Mouse (Mus musculus) layer of hippocampus, adult 9-10 months (tissue): Measurements from ENCODE around the gene Anp32a.

ENCODE experiments used
- DNase-seq: peaks from one replicate; pipeline ENCODE4 v3.0.0; 2022; ENCODE audit warnings: low spot score

The Anp32a gene

GRCm38 (mm10) chr9:62369172-62369571 is 28.1 kb downstream of the Anp32a start:
- no peak for DNase-seq

DNA sequence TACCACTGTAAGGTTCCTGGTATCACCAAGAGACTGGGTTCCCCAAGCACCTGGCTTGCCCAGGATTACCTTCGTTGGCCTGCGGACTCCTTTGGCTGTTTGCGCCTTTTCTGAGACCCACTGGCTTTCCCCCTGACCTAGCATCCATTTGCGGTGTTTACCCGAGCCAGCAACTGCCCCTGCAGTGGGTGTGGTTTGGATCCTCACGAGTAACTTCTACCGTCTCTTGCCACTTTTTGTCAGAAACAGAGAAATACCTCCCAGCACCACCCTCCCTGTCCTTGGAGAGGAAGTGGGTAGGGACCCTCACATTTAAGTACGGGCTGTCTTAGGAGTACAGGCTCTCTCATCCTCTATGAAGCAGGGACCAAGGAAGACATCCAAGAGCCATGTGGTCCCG is 29.1 kb downstream of the Anp32a start:
- no peak for DNase-seq

DNA sequence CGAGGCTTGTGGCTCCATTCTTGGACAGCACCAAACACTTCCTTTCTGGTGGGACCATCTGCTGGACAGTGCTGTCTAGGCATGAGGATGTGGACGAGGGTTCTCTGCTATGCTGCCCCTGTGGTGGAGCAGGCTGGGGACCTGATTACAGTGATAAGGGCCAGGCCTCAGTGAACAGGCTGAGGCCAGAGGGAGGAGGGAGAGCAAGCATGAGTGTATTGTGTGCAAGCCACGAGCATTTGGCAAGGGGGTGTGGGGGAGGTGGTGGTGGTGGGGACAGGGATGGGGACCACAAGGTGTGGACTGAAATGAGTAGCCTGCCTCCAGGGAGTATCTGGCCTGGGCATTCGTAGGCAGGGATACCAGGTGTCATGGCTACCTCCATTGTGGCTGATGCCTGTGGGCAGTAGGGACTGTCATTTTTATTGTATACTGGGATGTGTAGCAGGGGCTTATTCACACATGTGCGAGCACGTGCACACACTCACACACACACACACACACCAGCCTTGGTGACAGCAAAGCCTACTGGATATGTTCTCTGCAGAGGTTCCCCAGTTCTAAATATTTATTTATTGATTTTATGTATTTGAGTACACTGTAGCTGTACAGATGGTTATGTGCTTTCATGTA is 29.7 kb downstream of the Anp32a start:
- DNase-seq, result no peak

- DNase-seq, result no peak
Observed at GRCm38 (mm10) chr9:62371745-62372555, 30.9 kb downstream of the Anp32a start.

DNA sequence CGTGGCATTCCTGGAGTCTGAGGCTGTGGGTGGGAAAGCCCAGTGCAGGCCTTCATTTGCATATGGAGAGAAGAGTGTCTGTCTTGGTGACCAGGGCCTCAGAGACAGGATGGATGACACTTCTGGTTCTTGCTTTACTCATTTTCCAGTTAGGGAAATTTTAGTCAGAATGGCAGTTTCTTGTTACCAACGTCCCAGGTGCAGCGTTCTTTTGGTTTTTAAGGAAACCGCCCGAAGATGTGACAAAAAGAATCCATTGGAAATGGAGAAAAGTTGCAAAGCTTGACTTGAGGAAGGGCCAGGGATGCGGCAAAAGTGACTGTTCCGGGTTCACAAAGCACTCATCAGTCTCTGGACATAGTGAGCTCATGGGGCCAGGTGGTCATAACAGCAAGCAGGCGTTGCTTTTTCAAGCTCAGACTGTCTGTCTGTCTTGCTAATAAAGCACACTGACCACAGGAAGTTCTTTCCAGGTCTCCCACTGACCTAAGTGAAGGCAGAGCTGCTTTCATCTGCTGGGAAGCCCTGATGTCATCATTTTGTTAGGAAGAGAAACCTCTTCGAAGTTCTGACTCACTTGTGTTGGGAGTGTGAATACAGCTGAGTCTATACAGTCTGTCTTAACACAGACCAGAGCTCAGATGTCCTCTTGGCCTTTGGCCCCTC is 31.6 kb downstream of the Anp32a start:
- no peak for DNase-seq

DNA sequence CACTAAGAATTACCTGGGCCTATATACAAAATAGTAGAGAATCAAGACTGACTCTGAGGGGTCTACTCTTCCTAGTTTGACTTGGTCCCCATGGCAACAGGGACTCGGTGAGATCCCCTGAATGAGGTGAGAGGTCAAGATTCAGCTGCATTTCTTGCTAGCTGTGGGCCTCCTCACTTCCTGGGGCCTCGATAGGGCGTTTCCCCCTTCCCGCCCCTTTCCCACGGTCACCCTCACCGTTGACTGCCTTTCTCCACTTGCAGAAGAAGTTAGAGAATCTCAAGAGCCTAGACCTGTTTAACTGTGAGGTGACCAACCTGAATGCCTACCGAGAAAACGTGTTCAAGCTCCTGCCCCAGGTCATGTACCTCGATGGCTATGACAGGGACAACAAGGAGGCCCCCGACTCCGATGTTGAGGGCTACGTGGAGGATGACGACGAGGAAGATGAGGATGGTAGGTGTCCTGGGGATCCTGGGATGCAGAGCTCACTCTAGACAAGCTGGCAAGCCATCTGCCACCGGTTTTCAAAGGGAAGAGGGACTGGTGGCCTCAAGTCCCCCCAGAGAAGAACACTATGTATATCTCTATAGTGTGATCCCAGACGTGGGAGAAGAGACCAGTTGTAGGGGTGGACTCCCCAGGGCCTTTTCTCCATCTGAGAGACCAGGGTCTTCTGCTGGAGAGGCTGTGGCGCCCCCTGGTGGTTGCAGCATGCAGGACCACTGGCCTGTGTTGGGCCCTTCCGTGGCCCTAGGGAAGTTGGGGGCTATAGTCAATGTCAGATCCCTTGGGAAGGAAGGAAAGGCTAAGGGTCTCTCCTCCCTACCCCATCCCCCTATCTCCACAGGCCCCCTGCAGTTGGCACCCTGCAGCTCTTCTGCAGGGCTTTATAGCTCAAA is 32.4 kb downstream of the Anp32a start:
- DNase-seq, result no peak

DNA sequence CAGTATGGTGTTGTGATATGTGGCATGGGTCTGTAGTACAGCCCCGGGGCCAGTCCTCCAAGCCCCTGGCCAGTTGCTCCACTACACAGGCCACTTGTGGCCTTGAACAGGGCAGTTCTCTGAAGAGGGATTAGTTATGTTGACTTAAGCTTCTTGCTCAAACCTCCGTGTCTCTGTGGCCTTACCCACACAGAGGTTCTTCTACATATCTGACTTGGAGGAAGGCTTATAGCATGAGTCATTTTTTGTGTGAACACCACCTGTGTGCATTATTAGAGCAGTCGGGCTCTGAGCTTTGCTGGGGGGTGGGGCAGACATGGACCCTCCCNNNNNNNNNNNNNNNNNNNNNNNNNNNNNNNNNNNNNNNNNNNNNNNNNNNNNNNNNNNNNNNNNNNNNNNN is 33.2 kb downstream of the Anp32a start:
- DNase-seq, result no peak

GRCm38 (mm10) chr9:62377897-62378296 is 36.8 kb downstream of the Anp32a start:
- DNase-seq, result no peak

DNA sequence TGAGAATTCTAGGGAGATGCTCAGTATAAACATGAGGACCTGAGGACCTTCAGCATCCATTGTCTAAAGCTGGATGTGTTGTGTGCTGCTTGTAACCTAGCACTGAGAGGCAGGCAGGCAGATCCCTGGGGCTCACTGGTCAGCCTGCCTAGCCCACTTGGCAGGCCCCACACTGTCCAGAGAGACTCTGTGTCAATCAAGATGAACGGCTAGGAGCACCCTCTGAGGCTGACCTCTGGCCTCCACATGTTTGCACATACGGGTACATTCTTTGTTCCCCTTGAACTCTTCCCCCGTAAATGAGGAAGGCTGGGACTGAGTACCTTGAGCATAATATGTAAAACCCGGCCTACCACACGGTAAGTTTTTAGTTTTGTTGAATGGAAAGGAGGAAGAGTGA is 39.3 kb downstream of the Anp32a start:
- no peak for DNase-seq

DNA sequence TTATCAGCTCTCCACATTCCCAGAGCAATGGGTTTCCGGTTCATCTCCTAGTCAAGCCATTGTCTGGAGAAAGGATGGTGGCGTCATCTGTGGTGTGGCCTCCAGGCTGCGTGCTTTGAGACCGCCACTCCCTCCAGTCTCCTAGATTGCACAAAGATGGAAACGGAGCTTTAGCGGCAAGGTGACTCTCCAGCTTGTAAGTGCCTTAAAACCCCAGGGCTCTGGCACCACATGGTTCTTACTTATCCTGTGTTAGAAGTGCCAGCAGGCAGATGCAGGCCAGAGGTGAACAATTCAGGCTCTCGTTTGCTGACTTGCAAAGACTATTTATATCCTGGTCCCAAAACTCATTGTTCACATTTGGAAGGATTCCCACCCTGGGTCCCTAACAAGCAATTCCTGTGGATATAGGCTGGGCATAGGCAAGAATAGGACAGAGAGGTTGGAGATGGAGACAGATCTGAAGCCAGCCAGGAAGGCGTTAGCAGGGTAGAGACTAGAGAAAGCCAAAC is 40.4 kb downstream of the Anp32a start:
- DNase-seq, result no peak

DNA sequence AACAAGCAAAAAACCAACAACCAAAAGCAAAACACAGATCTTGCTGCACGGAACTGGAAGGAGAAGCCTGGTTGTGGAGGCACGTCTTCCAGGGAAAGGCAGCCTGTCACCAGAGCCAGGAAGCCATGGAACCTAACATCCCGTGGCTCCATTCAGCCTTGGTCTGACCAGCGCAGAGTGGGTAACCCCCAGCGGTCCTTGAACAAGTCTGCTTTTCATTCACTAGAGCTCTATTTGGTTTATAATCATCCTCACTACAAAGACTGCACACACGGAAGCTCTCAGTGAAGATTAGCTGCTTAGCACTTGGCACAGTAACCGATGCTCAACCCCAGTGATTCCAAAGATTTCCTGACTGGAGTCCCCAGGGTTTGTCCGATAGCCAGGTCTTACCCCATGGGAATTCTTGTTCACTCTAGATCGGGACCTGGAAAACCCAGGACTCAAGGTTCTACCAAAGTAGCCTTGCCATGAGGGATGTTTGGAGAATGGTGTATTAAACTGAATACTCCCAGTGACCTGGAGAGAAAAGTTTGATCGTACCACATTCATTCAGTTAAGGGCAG is 41.5 kb downstream of the Anp32a start:
- no peak for DNase-seq

DNA sequence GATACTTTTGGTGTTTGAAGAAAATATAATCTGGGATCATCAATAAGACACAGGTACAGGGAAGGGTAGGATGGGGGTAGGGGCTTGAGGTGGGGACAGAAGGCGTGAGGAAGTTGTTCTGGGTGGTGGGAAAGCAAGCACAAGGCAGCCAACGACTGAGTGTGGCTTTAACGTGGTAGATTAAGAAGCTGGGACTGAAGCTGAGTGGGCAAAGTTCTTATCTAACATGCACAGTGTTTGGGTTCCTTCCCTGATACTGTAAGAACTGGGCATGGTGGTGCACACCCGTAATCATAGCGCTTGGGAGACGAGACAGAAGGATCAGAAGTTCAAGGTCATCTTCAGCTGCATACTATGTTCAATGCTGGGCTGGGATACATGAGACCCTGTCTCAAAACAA is 44.0 kb downstream of the Anp32a start:
- DNase-seq, result no peak

GRCm38 (mm10) chr9:62385727-62386518 is 44.8 kb downstream of the Anp32a start:
- no peak for DNase-seq

DNA sequence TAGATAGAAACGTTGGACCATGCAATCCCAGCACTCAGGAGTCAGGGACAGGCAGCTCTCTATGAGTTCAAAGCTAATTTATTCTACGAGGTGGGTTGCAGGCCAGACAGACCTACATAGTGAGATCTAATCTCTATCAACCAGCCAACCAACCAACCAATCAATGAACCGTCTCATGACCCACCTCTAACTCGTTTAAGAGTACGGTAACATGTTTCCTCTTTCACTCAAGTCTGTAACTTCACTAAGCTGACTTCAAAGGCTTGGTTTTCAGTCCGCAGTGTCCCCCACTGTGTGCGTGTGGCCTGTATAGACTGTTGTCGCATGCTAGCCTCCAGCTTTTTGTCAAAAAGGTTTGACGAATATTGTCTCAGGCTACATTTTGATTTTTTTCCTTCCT is 48.6 kb downstream of the Anp32a start:
- no peak for DNase-seq

- no peak for DNase-seq
Observed at GRCm38 (mm10) chr9:62393531-62393930, 52.4 kb downstream of the Anp32a start.

DNA sequence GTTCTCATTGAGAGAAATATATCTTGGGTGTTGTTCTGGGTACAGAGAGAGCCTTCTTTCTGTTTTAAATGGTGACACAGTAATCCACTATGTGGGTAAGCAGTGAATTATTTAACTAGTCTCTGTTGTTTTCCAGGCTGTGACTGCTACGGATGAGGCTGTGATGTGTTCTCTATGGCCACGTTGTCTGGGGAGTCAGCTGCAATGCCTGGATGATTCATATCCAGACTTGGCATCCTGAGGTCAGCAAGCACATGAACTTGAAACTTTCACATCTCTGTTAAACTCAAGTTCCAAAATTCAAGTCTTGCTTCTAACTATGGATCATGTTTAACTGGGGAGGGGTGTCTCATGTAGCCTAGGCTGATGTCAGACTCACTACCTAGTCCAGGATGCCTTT is 53.1 kb downstream of the Anp32a start:
- DNase-seq, result no peak

GRCm38 (mm10) chr9:62400531-62401170 is 59.6 kb downstream of the Anp32a start:
- no peak for DNase-seq

GRCm38 (mm10) chr9:62401589-62401988 is 60.5 kb downstream of the Anp32a start:
- no peak for DNase-seq

DNA sequence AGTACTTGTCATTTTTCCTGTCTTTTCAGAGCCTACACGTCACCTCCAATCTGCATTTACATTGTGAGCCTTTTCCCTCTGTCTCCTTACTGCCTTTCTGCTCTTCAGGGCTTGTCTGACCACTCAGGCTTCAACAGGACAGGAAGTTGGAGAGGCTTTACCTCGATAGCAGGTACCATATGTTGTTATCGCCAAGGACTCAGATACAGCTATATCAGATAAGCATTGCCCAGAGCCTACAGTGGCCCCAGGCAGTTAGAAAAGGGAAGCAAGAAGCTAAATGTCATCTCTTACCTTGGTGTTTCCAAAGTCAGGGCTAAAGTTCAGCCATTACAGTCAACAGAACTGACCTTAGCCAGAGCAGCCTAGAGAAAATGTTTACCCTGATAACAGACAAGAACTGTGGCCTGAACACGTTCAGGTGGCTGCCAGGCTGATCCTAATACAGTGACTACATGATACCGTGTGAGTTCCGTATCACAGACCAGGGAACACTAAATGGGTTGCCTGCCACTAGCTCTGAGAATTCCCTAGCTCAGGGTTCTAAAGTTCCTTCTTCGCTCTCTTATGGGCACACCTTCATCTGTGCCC is 65.4 kb downstream of the Anp32a start:
- no peak for DNase-seq
